Mouse (Mus musculus): Measurements from ENCODE around the gene Ina. TPM values are rescaled to one million over a fixed set of nuclear protein-coding genes. Genes with fewer than 3 reads are reported as not detected.
"Not testable (repeated sequence)": the region's sequence is repeated elsewhere in the genome, so short reads cannot be mapped to it uniquely, and the experiment has no call there.

The Ina gene
- polyA plus RNA-seq, 1 experiment = not detected

DNA sequence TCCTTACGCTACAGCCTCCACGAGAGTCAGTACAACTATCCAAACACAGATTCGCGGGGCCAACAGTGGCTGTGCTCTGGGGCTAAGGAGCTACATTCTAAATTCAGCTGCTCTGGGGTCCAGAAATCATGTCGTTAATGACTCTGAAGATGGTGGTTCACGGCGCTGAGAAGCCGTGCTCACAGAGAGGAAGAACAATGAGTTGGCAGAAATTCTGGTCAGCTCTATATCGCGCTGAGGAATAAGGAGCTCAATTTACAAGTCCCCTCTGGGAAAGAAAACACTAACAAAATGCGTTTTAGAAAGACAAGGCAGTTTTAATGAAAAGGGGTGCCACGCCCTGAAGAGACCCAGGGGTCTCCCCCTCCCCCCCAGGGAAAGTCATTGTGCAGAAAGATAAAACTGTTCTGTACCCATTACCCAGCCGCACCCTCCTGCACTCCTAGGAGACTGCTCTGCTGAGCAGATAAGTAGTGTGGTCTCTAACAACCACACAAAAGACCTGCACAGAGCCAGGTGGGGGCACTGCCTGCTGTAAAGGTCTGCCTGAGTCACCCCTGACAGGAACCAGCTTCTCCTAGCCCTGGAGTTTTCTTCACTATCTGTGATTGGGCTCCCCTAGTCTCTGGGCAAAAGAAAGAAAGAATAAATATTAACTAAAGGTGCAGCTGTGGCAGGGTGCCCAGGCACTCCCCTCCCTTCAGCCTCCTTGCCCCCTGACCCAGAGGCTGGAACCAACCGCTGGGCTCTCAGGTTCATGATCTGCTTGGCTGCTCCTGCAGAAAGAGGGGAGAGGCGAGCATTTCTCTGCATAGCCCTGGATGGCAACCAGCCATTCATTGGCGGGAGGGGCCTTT, 26.0 kb upstream of the Ina start:
- peaks cover 12% of the 10 kb centered on the region for H3K4me1 ChIP-seq (ENCODE audit: control insufficient read depth, insufficient read depth, low read length)
- 8% methylated on average over 16 of the region's 16 CpGs for WGBS
- H3K27ac ChIP-seq (ENCODE audit: control insufficient read depth, insufficient read depth, low read depth, low read length, poor library complexity) = peak overlapping the region; percentile 91
- no peak for TF ChIP-seq POLR2A (IDR thresholded peaks at IDR 0.05; ENCODE audit: borderline replicate concordance, control insufficient read depth, low read depth, low read length)
- no peak for TF ChIP-seq CTCF (IDR thresholded peaks at IDR 0.05; ENCODE audit: control insufficient read depth, insufficient read depth, low read length)
- H3K4me3 ChIP-seq (replicated peaks; ENCODE audit: control insufficient read depth, low read depth, low read length) = peak overlapping the region; percentile 49

DNA sequence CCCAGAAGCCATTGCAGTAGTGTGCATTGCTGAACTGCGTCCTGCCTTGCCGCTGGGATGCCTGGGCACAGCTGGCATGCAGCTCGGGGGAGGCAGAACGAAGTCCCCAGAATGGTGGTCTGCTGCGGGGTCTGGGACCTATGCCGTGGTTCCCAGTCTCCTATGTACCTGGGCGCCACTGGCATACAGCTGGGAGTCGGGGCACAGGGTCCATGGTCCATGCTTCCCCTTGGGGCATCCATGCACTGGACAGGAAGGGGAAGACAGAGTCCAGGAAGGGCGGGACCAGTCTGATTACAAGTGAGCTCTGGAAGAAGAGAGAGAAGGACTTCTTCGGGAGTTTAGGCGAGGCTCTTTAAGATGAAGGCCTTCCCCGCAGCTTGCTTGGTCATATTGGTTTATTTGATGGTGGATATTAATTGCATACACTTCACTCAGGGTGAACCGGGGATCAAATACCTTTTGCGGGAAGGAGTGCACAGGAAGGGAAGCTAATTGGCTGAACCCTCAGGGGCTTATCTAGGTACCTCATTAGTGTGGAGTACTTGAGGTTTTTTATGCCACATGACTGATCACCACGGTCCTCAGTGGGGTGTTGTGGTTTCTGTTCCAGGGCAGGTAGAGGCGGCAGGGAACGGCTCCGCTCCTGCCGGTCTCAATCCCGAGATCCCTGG, 24.9 kb upstream of the Ina start:
- 59% methylated on average over 20 of the region's 20 CpGs for WGBS
- no peak overlapping the region for H3K4me3 ChIP-seq (replicated peaks; ENCODE audit: control insufficient read depth, low read depth, low read length)
- peaks cover 7% of the 10 kb centered on the region for H3K4me1 ChIP-seq (ENCODE audit: control insufficient read depth, insufficient read depth, low read length)
- H3K27ac ChIP-seq (ENCODE audit: control insufficient read depth, insufficient read depth, low read depth, low read length, poor library complexity) = no peak overlapping the region; the same call in none of the 2 replicates
- no peak for TF ChIP-seq CTCF (IDR thresholded peaks at IDR 0.05; ENCODE audit: control insufficient read depth, insufficient read depth, low read length)
- no peak for TF ChIP-seq POLR2A (IDR thresholded peaks at IDR 0.05; ENCODE audit: borderline replicate concordance, control insufficient read depth, low read depth, low read length)

- H3K4me3 ChIP-seq (replicated peaks; ENCODE audit: control insufficient read depth, low read depth, low read length) = no peak overlapping the region
- H3K4me1 ChIP-seq (ENCODE audit: control insufficient read depth, insufficient read depth, low read length) = peaks cover 7% of the 10 kb centered on the region
- H3K27ac ChIP-seq (ENCODE audit: control insufficient read depth, insufficient read depth, low read depth, low read length, poor library complexity) = no peak overlapping the region; the same call in 1 of the 2 replicates
- 78% methylated on average over 3 of the region's 3 CpGs for WGBS
- no peak for TF ChIP-seq POLR2A (IDR thresholded peaks at IDR 0.05; ENCODE audit: borderline replicate concordance, control insufficient read depth, low read depth, low read length)
- no peak for TF ChIP-seq CTCF (IDR thresholded peaks at IDR 0.05; ENCODE audit: control insufficient read depth, insufficient read depth, low read length)
These were observed 24.4 kb upstream of the Ina start for GRCm38 (mm10) chr19:46990153-46990518.

GRCm38 (mm10) chr19:46990625-46991024, 23.9 kb upstream of the Ina start:
- not testable (repeated sequence) for H3K4me3 ChIP-seq (replicated peaks; ENCODE audit: control insufficient read depth, low read depth, low read length); H3K27ac ChIP-seq (ENCODE audit: control insufficient read depth, insufficient read depth, low read depth, low read length, poor library complexity); H3K4me1 ChIP-seq (ENCODE audit: control insufficient read depth, insufficient read depth, low read length)
- 51% methylated on average over 8 of the region's 8 CpGs for WGBS

DNA sequence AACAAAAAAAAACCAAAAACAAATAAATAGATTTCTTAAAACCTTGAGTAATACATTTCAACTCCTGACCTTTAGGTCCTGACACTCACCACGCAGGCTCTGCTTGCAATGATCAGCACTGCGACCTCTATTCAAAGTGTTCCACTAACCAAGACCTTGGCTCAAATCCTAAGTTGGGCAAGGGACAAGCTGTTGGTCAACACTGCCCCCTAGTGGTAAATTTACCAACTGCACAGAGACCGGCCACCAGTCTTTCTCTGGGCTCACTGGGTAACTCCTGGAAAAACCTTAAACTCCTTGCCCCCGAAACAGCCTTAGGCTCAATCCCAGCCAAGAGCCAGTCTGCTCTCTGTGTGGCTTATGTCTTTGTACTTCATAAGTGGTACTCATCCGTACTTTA, 23.4 kb upstream of the Ina start:
- Histone ChIP-seq H3K4me1 (ENCODE audit: control insufficient read depth, insufficient read depth, low read length) (peaks cover 6% of the 10 kb centered on the region), H3K4me3 (replicated peaks; ENCODE audit: control insufficient read depth, low read depth, low read length) (no peak overlapping the region), H3K27ac (ENCODE audit: control insufficient read depth, insufficient read depth, low read depth, low read length, poor library complexity) (no peak overlapping the region)
- TF ChIP-seq POLR2A (IDR thresholded peaks at IDR 0.05; ENCODE audit: borderline replicate concordance, control insufficient read depth, low read depth, low read length) (no peak), CTCF (IDR thresholded peaks at IDR 0.05; ENCODE audit: control insufficient read depth, insufficient read depth, low read length) (peak; percentile 93)
- whole genome bisulfite sequencing = 6% methylated on average over 5 of the region's 5 CpGs

DNA sequence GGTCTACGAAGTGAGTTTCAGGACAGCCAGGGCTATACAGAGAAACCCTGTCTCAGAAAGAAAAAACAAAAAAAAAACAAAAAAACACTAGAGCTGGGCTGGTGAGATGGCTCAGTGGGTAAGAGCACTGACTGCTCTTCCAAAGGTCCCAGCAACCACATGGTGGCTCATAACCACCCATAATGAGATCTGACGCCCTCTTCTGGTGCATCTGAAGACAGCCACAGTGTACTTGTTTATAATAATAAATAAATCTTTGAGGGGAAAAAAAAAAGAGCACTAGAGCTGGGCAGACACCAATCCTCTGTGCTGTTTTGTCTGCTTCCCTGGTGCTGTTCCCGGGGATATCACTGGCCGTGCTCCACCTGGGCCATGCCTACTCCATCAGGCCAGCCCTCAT, 22.2 kb upstream of the Ina start:
- H3K4me3 ChIP-seq (replicated peaks; ENCODE audit: control insufficient read depth, low read depth, low read length); H3K4me1 ChIP-seq (ENCODE audit: control insufficient read depth, insufficient read depth, low read length); H3K27ac ChIP-seq (ENCODE audit: control insufficient read depth, insufficient read depth, low read depth, low read length, poor library complexity): not testable (repeated sequence)
- WGBS = 73% methylated on average over 4 of the region's 4 CpGs

DNA sequence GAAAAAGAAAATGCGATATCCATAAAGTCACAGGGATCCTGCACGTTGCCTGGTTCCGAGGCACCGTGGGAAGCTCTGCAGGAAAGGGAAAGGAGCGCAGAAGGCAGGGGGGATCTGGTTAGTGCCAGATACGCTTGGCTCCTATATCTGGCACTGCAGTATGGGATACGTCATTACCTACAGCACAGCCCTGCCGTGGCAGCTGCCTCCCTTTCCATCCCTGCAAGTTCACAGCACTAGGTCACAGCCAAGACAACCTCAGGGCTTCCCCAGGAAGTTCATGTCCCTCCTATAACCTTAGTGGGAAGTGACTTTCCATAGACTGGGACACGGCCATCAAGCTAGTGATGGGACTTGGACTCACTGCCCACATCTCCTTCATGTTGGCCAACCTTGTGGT, 18.4 kb upstream of the Ina start:
- WGBS = 86% methylated on average over 9 of the region's 9 CpGs

DNA sequence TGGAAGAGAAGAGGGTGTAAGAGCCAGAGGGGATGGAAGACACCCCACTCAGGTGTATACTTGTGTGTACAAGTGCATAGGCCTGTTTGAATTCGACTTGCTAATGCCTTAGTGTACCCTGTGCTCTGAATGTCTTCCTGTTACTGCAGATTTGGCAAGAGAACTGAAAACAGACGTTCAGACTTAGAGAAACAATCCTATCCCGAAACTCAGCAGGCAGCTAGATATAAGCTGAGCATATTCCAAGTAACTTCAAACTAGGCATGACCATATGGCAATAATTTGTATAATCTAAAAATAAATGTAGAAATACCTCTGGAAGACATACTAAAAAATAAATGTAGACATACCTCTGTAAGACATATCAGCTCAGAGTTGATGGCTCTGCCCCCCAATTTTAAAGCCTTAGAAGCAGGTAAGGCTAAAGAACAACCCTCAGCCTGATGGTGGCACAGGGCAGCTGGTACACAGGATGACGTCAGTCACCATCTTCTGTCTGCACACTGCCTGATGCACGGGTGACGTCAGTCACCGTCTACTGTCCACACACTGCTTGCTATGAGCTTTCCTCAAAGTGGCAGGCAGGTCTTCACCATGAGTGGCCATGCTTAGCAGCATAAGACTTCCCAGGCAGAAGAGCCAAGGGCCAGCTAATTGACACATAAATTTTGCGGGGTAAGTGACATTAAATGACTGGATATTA, 16.2 kb upstream of the Ina start:
- no peaks in the 10 kb centered on the region; the same call in 1 of the 2 replicates for H3K4me1 ChIP-seq (ENCODE audit: control insufficient read depth, insufficient read depth, low read length)
- H3K4me3 ChIP-seq (replicated peaks; ENCODE audit: control insufficient read depth, low read depth, low read length) = no peak overlapping the region
- TF ChIP-seq POLR2A (IDR thresholded peaks at IDR 0.05; ENCODE audit: borderline replicate concordance, control insufficient read depth, low read depth, low read length) = no peak
- TF ChIP-seq CTCF (IDR thresholded peaks at IDR 0.05; ENCODE audit: control insufficient read depth, insufficient read depth, low read length) = no peak
- H3K27ac ChIP-seq (ENCODE audit: control insufficient read depth, insufficient read depth, low read depth, low read length, poor library complexity) = no peak overlapping the region
- 63% methylated on average over 8 of the region's 8 CpGs for WGBS

More for the DNA sequence above, 18.4 kb upstream of the Ina start:
- TF ChIP-seq POLR2A (IDR thresholded peaks at IDR 0.05; ENCODE audit: borderline replicate concordance, control insufficient read depth, low read depth, low read length) = no peak
- no peak for TF ChIP-seq CTCF (IDR thresholded peaks at IDR 0.05; ENCODE audit: control insufficient read depth, insufficient read depth, low read length)
- Histone ChIP-seq H3K4me3 (replicated peaks; ENCODE audit: control insufficient read depth, low read depth, low read length) (no peak overlapping the region), H3K4me1 (ENCODE audit: control insufficient read depth, insufficient read depth, low read length) (no peaks in the 10 kb centered on the region; the same call in 1 of the 2 replicates), H3K27ac (ENCODE audit: control insufficient read depth, insufficient read depth, low read depth, low read length, poor library complexity) (no peak overlapping the region)

Measured in bone marrow, adult 2 months (tissue).